Mouse (Mus musculus) yolk sac, embryonic 10.5 days (tissue): ENCODE data around the gene Ddx58.

Source experiments
- DNase-seq: peaks from one replicate; pipeline ENCODE4 v3.0.0-alpha.2; 2017; ENCODE audit warnings: low spot score

Gene Ddx58

DNA sequence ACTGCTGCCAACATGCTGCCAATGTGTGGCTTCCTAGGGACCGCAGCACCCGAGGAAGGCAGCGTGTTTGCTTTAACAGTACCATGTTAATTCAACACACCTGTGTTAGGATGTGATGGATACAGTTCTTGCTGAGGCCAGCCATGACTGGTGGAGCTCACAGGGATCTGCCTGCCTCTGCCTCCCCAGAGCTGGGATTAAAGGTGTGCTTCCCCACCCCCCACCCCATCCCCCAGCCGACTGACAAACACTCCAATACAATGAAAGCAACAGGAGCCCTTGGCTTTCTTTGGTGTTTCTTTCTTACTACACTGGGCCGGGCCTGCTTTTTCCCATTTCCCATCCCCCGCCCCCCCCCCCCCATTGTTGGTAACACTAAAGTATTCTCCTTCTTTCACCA, 5.4 kb downstream of the Ddx58 start:
- DNase-seq = no peak

DNA sequence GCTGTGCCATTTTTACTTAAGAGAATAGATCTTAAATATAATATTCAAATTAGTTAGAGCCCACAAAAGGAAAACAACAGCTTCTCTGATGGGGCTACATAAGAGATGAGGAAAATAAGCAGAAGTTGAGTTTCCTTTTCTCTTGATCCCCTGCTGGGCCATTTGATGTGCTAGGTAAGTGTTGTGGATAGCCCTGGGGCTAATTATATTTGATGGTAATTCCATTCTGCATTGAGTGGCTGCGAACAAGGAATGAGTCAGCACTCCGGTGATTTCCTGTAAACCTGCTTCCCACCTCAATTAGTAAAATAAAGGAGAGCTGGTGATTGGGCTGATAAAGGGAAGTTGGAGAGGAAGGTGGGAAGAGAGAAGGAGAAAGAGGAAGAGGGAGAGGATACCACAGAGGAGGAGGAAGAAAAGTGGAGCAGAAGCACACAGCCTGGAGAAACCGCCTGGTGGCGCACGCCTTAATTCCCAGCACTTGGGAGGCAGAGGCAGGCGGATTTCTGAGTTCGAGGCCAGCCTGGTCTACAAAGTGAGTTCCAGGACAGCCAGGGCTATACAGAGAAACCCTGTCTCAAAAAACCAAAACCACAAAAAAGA, 6.5 kb downstream of the Ddx58 start:
- no peak for DNase-seq

DNA sequence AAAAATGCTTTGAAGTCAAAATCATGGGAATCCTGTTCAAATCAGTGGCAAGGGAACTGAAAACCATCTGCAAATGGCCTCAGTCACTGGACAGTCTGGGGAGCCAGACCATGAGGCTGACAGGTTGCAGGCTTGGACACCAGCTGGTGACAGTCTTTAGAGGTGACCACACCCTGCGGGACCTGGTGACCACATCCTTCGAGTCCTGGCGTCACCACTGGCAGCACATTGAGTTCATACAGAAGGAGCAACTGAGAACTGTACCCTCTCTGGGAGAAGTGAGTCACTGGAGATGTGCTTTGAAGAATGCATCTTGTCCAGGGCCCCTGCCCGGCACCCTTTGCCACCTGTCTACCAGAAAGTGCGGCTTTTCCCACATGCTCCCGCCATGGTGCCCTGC, 9.9 kb downstream of the Ddx58 start:
- DNase-seq = no peak

DNA sequence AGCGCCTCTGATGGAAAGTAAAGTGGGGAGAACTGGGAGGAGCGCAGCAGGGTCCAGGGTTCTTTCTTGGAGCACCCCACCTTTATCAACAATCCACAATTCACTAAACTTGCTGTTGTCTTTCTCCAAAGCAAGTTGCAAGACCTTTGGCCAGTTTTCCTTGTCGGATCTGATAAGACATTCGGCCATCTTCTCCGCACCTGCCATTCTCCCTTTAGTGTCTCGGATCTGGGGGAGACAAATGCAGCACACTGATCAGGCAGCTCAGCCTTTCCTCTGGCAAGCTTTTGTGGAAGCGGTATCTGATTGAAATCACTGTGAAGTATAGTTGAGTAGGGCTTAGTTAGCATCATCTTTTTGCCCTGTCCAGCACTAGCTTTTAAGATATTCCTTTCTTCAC, 11.7 kb downstream of the Ddx58 start:
- no peak for DNase-seq

DNA sequence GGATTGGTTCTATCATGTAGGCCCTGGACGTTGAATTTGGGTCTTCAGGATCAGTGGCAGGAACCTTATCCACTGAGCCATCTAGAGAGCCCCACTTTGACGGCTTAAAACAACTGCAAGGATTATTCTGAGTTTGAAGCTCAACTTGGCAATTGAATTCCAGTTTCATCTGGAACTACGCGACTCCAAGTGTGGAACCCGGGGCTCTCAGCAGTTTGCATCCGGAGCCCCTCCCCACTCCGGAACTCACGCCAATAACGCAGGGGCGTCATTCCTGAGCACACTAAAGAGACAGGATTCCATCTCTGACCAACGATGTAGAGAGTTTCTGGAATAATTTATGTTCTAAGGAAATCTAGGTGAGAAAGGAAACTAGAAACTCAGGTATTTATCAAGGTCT, 12.5 kb downstream of the Ddx58 start:
- DNase-seq = no peak

DNA sequence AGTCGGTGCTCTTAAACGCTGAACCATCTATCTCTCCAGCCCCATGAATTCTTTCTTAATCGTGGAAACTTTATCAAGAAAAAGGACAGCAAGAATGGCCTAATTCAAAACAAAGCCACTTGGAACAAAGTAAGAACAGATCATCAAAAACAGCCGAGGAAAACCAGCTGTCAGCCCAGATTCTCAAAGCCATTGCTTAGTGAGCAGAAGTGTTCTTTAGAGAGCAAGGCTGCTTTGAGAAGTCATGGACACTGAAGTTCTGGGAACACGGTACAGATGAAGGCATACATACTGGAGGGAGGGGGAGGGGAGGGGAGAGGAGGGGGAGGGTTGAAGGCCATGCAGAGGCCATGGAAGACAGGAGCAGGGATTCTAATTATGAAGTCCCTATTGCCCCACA, 13.5 kb downstream of the Ddx58 start:
- DNase-seq = no peak

DNA sequence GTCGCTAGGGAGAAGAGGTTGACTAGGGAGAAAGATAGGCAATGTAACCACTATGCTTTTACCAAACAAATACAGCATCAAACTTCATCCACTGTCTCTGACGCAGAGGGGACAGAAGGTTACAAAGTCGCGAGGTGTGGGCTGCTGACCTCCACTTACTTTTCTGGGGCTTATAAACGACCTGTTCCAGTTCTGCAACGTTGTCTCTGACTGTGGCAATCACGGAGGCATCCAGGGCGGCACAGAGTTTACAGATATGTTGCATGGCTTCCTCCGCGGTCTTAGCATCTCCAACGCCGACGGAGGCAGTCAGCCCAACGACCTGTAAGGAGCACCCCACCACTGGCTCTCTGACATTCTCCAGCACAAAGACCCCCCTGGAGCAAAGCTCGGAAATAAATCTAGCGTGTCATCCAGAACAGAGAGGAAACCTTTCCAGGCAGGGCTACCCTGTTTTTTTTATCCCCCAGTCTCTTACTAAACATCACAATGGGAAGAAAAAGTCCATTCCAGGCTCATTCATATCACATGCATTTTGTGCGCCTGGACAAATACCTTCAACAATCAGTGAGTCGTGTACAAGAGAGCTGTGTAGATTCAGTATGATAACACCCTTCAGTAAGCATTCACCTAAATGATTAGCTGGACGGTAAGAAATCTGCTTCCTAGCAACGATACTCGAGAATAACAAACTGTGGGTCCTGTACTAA, 17.6 kb downstream of the Ddx58 start:
- no peak for DNase-seq

DNA sequence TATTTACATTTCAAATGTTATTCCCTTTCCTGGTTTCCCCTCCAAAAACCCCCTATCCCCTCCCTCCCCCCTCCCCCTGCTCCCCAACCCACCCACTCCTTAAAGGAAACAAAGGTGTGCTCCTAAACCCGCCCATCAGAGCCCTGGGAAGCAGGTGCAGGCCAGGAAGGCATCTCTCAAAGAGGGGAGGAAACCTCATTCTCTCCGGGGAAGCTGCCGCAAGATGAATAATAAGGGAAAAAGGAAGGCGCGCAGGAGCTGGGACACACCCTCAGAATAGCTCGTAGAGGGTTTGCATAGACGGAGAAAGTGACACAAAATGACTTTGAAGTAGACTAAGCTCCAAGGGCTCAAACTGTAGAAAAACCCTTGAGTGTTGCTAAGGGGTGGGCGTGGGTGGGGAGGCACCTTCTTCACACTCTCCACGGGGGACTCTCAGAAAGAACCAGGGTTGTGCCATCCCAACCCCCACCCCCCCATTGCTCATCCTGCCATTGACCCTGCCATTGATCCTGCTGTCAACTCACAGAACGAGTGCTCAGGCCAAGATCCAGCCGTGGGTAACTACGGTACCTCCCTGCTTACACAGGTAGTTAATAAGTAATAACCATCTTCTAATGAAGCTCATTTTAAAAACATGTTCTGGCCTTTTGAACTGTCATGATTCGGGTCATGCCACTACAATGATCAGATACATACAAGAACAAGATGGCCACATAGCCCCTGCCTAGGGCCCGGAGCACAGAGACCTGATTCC, 18.4 kb downstream of the Ddx58 start:
- peak; percentile 31 for DNase-seq

DNA sequence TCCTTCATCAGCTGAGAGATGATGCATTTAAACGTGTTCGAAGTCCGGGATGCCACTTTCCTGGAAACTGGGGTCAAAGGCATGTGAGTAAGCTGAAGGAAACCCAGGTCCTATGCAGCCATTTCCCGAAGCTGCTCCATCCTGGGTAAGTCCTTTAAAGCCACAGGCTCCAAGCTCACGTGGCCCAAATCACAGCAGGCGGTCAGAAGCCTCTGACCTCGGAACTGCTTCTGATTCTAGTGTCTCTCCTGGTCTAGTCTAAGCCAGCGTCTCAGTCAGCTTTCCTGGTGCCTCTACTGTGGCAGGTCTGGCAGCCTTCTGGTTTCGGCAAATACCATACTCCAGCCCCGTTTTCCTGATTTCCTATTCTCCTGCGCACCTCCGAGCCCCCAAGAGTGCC, 19.2 kb downstream of the Ddx58 start:
- no peak for DNase-seq

DNA sequence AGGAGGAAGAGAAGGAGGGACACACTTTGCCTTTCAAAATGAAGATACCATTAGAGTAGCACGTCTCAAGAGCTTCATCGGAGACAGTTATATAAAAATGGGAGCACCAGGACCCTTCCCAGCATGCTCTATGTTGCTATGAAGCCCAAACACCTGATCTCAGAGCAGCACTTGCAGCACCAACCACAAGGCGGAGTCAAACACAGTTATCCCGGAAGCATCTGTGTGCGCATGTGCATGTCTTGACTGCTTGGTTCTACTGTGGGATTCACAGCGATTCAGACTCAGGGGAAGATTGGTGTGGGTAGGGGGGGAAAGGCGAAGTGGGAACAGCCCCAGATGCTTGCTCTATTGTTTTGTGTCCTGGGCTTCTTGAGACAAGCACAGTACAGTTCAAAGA, 21.2 kb downstream of the Ddx58 start:
- DNase-seq = no peak

DNA sequence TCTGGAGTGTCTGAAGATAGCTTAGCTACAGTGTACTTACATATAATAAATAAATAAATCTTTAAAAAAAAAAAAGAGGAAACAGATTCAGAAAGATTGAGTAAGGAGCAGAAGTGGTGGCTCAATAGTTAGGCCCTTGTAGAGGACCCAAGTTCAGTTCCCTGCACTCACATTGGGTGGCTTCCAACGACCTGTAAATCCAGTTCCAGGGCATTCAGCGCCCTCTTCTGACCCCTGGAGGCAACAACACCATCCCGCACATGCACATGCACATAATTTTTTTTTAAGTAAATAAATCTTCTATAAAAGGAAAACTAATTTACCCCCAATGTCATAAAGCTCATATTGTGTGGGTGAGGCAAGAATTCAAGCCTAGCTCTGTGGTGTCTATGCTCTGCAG, 21.7 kb downstream of the Ddx58 start:
- no peak for DNase-seq

DNA sequence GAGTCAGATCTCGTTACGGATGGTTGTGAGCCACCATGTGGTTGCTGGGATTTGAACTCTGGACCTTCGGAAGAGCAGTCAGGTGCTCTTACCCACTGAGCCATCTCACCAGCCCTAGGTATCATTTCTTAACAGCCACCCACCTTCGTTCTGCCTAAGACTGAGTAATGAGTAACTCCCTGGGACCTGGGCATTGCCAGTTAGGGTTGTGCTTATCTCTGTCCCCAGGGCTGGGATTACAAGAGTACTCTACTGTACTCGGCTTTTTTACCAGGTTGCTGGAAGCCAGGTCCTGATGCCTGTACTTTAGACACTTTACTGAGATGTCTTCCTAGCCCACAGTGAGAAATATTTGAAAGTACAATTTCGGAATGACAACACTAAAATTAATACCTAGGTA, 27.5 kb downstream of the Ddx58 start:
- DNase-seq = no peak

DNA sequence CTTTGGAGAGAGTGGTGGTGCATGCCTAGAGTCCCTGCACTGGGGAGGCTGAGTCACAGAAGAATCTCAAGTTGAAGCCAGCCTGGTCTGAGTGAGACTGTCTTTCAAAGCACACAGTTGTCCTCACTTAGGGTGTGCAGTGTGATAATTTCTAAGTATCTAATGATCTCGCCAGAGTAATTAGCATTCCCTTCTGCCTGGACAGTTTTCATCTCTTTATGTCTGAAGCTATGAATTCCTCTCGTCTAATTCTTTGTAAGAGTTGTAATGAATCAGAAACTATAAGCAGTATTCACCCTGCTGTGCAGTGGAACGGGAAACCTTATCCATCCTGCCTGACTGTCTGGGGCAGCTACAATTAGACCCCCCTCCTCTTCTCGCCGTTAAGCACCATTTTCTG, 31.9 kb downstream of the Ddx58 start:
- no peak for DNase-seq

DNA sequence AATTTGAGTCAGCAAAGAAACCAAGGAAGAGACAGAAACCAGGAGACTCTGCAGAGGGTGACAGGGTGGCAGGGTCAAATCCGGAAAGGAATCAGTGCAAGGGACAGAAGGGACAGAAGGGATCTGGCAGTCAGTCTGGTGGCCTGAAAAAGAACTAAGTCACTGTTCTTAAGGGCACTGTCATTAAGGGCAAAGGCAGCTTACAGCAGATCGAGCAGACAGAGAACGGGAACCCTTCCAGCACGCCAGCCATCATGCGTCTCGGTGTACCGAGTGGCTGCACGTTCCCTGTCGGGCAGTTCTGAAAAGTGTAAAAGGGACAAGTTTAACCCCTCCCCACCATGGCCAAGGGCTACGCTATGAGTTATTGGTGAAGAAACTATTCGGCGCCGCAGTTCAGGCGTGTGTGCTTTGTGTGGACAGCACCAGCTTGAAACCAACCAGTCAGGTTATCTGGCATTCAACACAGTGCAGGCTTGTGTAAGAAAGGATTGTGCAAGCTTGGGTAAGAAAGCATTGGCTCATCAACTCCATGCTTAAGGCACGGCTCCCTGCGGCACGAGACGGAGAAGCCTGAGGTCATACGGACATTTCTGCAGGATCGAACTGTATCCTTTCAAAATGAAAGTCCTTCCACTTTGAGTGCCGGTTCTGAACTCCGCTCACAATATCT, 34.3 kb downstream of the Ddx58 start:
- DNase-seq = no peak

DNA sequence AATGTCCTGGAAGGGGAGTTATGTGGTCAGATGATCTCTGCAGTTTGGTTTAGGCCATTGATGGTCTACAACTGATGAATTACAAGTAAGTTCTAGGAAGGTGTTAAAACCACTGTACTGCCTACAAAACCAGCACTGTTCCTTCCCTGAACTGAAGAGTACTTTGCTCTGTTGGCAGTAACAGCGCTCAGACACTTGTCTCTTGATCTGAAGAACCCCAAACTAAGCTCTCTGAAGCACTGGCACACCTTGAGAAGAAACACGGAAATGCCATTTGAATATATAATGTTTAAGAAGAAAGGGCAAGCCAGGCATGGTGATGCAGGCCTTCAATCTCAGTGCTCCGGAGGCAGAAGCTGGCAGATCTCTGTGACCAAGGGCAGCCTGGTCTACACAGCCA, 35.3 kb downstream of the Ddx58 start:
- no peak for DNase-seq

DNA sequence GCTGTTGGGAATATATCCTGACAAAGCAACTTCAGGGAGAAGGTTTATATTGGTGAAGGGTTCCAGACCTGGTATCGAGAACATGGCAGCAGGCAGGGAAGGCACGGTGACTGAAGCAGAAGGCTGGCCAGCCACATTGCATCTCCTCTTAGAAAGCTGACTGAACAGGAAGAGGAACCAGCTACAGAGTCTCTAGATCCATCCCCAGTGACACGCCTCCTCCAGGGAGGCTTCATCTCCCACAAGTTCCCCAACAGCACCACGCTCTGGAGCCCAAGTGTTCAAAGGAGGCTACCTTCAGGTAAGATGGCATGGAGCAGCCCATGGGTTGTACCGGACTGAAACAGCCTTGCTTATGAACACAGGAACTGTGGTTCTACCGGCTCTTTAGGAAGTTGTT, 37.4 kb downstream of the Ddx58 start:
- DNase-seq = no peak

DNA sequence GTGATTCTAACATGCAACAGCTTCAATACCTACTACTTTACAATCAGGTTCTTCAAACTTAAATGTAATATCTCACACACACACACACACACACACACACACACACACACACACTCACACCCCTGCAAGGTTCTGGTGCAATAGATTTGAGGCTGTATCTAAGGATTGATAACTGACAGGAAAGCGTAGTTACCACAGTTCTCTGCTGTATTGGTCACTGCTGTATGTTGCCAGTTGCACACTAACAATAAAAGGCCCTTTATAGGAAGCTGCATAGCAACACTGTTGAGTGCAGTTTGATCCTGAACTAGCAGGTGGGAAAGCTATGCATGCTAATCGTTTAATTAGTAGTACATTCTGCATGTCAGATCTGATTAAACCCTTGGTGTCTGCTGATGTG, 44.3 kb downstream of the Ddx58 start:
- no peak for DNase-seq

DNA sequence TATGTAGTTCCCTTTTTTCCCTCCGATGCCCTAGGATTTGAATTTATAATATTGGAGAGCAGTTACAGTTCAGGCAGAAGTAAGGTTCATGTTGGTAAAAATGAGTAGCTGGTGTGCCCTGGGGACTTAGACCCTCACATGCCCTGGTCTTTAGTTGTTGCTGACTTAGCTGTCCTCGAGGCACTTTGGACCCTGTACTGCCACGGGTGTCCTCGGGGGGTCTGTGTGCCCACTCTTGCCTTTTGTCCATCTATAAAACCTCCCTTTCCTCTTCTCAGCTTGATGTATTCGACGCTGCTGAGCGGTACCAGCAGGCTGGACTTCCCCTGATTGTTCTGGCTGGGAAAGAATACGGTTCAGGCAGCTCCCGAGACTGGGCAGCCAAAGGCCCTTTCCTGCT, 46.2 kb downstream of the Ddx58 start:
- DNase-seq = no peak

DNA sequence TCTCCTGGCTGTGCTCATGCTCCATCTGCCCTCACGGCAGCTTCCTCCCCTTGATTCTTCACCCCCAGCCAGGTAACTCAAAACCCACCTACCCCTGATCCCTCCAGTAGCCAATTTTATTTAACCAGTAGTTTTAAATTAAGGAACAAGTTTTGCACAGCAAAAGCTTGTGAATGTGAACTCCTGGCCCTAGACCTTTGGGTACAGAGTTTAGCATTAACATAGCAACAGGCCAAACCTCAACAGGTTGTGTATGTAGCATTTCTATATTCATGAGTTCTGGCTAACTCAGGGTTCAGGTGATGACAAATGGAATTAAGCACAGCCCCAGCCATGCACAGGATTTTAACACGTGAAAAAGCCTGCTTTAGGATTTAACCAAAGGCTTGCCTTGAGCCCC, 47.4 kb downstream of the Ddx58 start:
- no peak for DNase-seq

DNA sequence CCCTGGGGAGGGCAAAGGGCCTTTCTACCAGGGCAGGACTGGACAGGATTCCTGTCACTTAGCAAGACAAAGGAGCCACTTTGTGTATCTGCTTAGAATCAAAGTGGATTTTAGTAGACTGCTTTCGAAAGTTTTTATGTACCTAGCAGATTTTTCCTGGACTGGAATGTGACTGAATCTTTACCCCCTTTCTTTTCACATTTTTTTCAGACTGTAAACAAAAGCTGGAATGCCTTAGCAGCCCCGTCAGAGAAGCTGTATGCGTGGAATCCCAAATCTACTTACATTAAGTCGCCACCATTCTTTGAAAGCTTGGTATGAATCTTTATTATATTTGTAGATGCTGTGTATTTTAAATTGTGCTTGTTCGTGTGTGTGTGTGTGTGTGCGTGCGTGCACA, 51.7 kb downstream of the Ddx58 start:
- peak; percentile 32 for DNase-seq

DNA sequence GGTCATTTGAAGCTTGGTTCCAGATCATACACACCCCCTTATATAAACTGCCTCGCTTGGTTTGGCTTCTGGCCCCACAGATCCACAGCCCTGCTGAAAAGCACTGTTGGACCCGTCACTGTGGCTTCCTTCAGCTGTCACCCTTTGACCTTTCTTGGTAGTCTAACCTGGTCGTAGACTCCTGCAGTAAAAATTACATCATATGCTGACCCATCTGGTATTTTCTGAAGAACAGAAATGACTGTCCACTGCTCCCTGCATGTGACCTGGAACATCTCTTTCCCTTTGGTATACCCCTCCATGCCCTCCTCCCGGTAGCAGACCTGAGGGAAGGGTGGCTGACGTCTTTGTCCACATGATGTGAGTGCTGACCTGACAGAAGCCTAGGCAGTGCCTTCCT, 55.2 kb downstream of the Ddx58 start:
- DNase-seq = peak; percentile 18

DNA sequence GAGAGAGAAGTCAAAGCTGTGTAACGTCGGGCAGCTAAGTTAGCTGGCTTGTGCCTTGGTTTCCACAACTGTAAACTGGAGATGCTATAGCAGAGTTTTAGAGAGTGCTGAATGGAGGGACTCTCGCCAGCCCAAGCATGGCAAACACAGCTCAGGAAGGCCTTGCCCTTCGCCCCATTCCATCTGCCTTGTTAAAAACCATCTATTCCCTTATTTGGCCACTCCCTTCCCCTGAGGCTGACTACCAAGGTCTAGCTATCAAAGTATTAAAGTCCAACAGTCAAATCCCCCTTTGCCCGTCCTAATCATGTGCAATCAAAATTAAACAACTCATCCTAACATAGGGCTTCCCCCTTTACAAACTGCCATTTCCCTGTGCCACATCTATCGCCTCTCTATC, 55.8 kb downstream of the Ddx58 start:
- DNase-seq = no peak
